Mouse (Mus musculus) thymus, adult 2 months (tissue): ENCODE results near the gene Cyp2g1.

Experiments used
- CTCF ChIP-seq: fragments of 200-500 bp; IDR thresholded peaks from 2 replicates; pipeline ENCODE4 v1.5.1; 2012; ENCODE audit warnings: mild to moderate bottlenecking, control low read depth, low read length, moderate library complexity, borderline replicate concordance; ENCODE audit not compliant: control insufficient read depth, poor library complexity, insufficient read depth; ENCODE audit errors: extremely low read depth
- POLR2A ChIP-seq: fragments of 200-500 bp; IDR thresholded peaks from 2 replicates; pipeline ENCODE4 v1.6.1; 2012; ENCODE audit warnings: mild to moderate bottlenecking, low read length, control low read depth, moderate library complexity; ENCODE audit not compliant: control insufficient read depth, poor library complexity, insufficient read depth; ENCODE audit errors: extremely low read depth

- no peak for TF ChIP-seq CTCF
- no peak for TF ChIP-seq POLR2A
These were observed 18.7 kb upstream of the Cyp2g1 start for GRCm38 (mm10) chr7:26789984-26790383.
